Mouse (Mus musculus): ENCODE measurements around the gene Lamtor4. TPM values are rescaled to one million over a fixed set of nuclear protein-coding genes. Genes with fewer than 3 reads are reported as not detected.

Gene Lamtor4
- 130 and 140 TPM in 2 replicates for polyA plus RNA-seq (2015; fragmentation: Nextera tagmentation; extraction: Ambion mirVana)

DNA sequence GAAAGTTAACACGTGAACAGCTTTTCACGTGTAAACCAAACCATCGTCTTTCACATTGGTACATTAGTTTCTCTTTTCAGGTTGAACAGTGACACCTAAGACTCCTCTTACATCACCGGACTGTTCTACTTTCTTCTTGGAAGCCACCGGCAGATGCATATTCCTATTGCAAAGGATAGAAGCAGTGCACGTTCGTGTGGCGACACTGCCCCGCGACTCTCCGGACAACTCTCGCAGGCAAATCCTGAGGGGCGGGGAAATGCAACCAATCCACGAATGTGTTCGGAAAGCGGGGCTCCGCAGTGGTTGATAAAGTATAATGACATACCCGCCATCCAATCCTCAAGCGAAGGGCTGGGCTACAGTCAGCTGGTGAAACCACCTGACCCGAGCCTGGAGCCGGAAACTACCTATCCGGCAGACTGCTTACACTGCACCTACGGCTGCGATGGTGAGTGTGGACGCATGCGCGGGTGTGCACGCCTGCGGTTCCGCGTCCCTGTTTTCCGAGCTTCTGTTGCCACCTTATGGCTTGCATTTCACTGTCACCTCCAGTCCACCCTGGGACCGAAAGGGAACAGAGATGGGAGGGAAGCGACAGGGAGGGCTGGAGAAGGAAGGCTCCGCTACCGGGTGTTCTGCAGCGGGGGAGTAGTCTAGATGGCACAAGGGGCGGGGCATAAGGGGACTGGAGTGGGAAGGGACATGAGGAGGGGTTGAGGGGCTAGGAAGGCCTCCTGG, at the start of gene Lamtor4:
TSS of gene Lamtor4 (plus strand) at position 130 of the 741 bp plus-strand sequence.

DNA sequence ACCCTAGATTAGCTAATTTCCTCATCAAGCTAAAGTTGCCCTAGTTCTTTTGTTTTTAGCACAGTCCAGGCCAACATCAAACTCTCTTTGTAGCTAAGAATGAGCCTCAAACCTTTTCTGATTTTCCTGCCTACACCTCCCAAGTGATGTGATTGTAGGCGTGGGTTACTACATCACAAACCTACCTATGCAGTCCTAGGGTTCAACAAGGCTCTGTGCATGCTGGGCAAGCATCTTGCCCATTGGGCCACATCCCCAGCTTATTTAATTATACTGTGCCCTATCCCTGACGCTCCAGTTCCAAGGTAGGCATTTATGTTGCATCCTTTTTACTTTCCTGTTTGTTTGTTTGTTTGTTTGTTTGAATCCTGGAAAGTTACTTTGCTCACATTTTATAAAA, 29.6 kb upstream of the Lamtor4 start, which contains the start of gene Nxpe5:
TSS of gene Nxpe5 (plus strand) at position 199 of the 400 bp plus-strand sequence.

DNA sequence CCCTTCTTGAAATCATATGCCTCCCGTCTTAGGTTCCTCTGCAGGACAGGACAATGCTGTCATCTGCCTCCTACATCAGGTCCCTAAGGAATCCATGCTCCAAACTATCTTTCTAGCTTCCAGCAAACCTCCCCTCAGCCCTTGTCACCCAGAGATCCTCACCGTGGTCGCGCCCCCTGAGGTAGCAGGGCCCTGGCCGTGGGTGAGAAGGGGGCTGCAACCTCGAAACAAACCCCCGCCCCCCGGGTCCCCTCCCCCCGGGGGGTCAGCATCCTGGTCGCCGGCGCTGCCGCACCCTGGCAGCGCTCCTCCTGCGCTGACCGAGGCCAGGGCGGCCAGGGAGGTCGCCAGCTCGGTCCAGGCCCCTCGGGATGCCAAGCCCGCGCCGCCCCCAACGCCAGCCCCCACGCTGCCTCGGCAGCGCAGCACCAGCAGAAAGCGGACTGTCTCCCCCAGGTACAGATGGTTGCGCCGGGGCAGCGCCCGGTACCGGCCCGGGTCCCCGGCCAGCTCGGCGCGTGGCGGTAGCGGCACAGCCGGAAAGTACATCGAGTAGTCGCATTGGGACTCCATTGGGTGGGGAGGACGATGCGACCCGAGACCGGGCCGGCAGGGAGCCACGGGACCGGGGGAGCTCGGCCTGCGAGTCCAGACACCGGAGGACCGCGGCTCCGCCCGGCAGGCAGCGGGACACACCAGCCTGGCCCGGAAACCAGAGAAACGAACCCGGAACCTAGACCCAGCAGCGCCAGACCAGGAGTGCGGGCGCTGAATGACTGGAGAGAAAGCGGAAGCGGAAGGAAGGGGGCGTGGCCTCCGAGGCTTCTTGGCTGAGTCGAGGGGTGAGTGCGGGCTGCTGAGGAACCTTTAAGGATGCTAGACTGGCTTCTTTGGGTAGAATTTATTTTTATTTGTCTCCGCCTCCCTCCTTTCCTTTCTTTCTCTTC, 8.3 kb downstream of the Lamtor4 start, which contains the start of gene BC037034:
TSS of gene BC037034 (minus strand) at position 774 of the 947 bp plus-strand sequence.

DNA sequence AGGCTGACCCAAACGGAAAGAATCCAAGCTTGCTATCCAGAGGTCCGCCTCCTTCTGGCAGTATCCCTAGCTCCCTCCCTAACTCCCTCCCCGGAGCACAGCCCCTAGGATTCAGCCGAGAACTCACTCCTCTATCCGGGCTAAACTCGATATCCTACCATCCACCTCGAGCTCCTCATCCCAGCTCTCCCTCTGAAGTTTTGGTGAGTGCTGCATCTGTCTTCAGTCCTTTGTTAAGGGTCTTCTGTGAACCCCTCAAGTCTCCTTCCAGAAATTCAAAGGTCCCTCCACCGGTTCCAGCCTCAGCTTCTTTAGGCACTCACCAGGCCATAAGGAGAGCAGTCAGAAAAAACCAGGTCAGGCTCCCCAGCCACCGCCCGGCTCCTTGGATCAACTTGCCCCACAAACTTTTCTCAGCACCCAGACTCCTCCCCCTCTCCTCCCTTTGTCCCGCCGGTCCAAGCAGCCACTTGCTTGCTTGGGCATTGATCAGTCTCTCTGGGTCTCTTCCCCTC, 17.2 kb downstream of the Lamtor4 start, which contains the start of gene Gal3st4:
TSS of gene Gal3st4 (minus strand) at position 432 of the 515 bp plus-strand sequence.

DNA sequence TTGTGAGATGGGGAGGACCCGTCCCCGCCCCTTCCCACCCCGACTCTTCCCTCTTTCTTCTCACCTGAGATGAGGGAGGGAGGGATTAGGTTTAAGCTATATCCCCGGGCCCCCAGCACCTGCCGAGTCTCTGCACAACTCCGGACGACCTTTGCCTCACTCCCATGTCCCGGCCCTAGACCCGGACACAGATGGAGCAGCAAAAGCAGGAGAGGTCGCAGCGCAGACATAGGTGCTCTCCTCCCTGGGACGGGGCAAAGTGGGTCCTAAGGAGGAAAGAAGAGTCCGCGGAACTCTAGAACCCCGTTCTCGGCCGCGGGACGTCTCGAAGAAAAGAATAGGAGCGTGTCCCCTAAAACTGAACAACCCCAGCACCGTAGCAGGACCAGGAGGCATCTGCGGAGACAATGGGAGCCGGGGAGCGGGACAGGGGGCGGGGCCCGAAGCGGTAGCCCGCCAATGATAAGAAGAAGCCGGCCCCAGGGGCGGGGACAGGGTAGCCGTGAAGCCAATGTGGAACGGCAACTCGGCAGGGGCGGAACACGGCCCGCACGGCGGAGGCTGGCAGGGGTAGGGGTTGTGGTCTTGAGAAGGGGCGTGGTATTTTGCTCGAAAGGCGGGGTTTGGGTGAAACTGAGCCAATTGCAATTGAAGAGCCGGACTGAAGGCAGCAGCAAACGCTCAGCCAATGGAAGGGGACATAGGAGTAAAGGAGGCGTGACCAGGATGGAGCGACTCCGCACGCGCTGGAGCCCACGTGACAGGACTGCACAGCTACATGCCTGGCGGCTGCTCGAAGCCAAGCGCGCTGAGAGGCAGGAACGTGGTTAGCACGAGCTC, 24.5 kb downstream of the Lamtor4 start, which contains the start of the genes Gm43720, Gpc2 and Stag3:
TSS of gene Gm43720 (minus strand) at position 374 of the 840 bp plus-strand sequence.
TSS of gene Gpc2 (minus strand) at position 421 of the 840 bp plus-strand sequence.
TSS of gene Stag3 (plus strand) at position 656 of the 840 bp plus-strand sequence.

Other genes starting within 250 kb of the Lamtor4 start
- not detected in 2 replicates for gene Smok3a, start 234.2 kb upstream of the Lamtor4 start, polyA plus RNA-seq (2015; fragmentation: Nextera tagmentation; extraction: Ambion mirVana)
- gene Smok3b, start 234.1 kb upstream of the Lamtor4 start, polyA plus RNA-seq (2015; fragmentation: Nextera tagmentation; extraction: Ambion mirVana) = 0.06 TPM in 1 of 2 replicates, not detected in the other
- gene Smok3c, start 202.3 kb upstream of the Lamtor4 start, polyA plus RNA-seq (2015; fragmentation: Nextera tagmentation; extraction: Ambion mirVana) = not detected in 2 replicates
- 11.5 and 12.2 TPM in 2 replicates for gene Zkscan1, start 170.4 kb upstream of the Lamtor4 start, polyA plus RNA-seq (2015; fragmentation: Nextera tagmentation; extraction: Ambion mirVana)
- 44.6 and 50.0 TPM in 2 replicates for gene Zscan21, start 138.6 kb upstream of the Lamtor4 start, polyA plus RNA-seq (2015; fragmentation: Nextera tagmentation; extraction: Ambion mirVana)
- gene Zfp113, start 99.7 kb upstream of the Lamtor4 start, polyA plus RNA-seq (2015; fragmentation: Nextera tagmentation; extraction: Ambion mirVana) = 13.4 and 14.7 TPM in 2 replicates
- gene Cops6, start 94.4 kb upstream of the Lamtor4 start, polyA plus RNA-seq (2015; fragmentation: Nextera tagmentation; extraction: Ambion mirVana) = 286 and 325 TPM in 2 replicates
- 13.9 and 15.4 TPM in 2 replicates for gene Ap4m1, start 83.5 kb upstream of the Lamtor4 start, polyA plus RNA-seq (2015; fragmentation: Nextera tagmentation; extraction: Ambion mirVana)
- gene Mcm7, start 83.1 kb upstream of the Lamtor4 start, polyA plus RNA-seq (2015; fragmentation: Nextera tagmentation; extraction: Ambion mirVana) = 31.9 and 36.3 TPM in 2 replicates
- gene Taf6, start 68.0 kb upstream of the Lamtor4 start, polyA plus RNA-seq (2015; fragmentation: Nextera tagmentation; extraction: Ambion mirVana) = 37.5 and 48.1 TPM in 2 replicates
- 20.7 and 23.5 TPM in 2 replicates for gene Cnpy4, start 68.0 kb upstream of the Lamtor4 start, polyA plus RNA-seq (2015; fragmentation: Nextera tagmentation; extraction: Ambion mirVana)
- gene Mblac1, start 61.2 kb upstream of the Lamtor4 start, polyA plus RNA-seq (2015; fragmentation: Nextera tagmentation; extraction: Ambion mirVana) = 11.7 and 12.8 TPM in 2 replicates
- not detected in 2 replicates for gene Nxpe5, start 29.6 kb upstream of the Lamtor4 start, polyA plus RNA-seq (2015; fragmentation: Nextera tagmentation; extraction: Ambion mirVana)
- gene BC037034, start 8.6 kb downstream of the Lamtor4 start, polyA plus RNA-seq (2015; fragmentation: Nextera tagmentation; extraction: Ambion mirVana) = 22.4 and 23.7 TPM in 2 replicates
- gene Gal3st4, start 17.4 kb downstream of the Lamtor4 start, polyA plus RNA-seq (2015; fragmentation: Nextera tagmentation; extraction: Ambion mirVana) = 3.7 and 4.4 TPM in 2 replicates
- 0.05 and 0.21 TPM in 2 replicates for gene Gm43720, start 24.5 kb downstream of the Lamtor4 start, polyA plus RNA-seq (2015; fragmentation: Nextera tagmentation; extraction: Ambion mirVana)
- 20.1 and 24.6 TPM in 2 replicates for gene Gpc2, start 24.5 kb downstream of the Lamtor4 start, polyA plus RNA-seq (2015; fragmentation: Nextera tagmentation; extraction: Ambion mirVana)
- gene Stag3, start 24.8 kb downstream of the Lamtor4 start, polyA plus RNA-seq (2015; fragmentation: Nextera tagmentation; extraction: Ambion mirVana) = 8.2 and 13.0 TPM in 2 replicates
- not detected in 2 replicates for gene Pvrig, start 86.5 kb downstream of the Lamtor4 start, polyA plus RNA-seq (2015; fragmentation: Nextera tagmentation; extraction: Ambion mirVana)
- 38.8 and 42.6 TPM in 2 replicates for gene Zfp157, start 186.0 kb downstream of the Lamtor4 start, polyA plus RNA-seq (2015; fragmentation: Nextera tagmentation; extraction: Ambion mirVana)

Data from neural tube, postnatal 0 days (tissue).